Mouse (Mus musculus) ES-Bruce4 (cell line): Measurements from ENCODE around the gene Tmprss15.

Experiments used
- CTCF ChIP-seq: IDR thresholded peaks from one replicate; pipeline ENCODE4 v1.8.1; 2011; ENCODE audit warnings: low read depth, low read length
- EP300 ChIP-seq: IDR thresholded peaks from 2 replicates; pipeline ENCODE4 v1.6.1; 2011; ENCODE audit warnings: low read depth, low read length; ENCODE audit not compliant: insufficient read depth
- POLR2A ChIP-seq: IDR thresholded peaks from one replicate; pipeline ENCODE4 v1.8.1; 2011; ENCODE audit warnings: low read length; ENCODE audit not compliant: insufficient read depth

DNA sequence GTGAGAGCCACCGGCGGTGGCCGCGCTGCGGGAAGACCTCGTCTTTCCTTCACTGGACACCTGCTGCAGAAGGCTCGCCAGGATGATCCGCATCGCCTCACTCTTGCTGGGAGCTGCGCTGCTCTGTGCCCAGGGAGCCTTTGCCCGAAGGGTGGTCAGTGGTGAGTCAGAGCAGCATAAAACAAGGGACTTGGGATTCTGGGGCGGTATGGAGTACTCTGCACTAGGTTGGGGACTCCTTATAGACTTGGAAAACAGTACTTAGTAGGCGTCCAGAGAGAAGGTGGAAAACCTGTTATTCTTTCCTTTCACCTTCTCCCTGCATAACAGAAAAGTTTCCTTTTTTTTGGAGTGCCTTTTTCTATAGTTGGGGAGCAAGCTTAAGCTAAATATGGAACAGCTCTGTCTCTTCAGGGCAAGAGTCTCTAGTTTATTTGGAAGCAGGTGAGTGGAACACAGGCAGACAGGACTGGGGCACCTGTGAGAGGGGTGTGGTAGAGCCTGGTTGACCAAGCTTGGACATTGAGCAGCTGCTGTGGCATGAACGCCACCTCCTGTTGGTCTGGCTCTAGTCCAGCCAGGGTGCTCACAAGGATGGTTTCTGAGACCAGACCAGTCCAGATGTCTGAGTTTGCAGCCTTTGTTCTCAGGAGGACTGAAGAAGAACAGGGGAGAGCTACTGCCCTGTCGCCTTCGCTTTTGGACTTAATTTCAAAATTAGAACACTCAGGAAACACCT is 159.4 kb downstream of the Tmprss15 start:
- TF ChIP-seq CTCF (peak; percentile 4), POLR2A (no peak), EP300 (no peak)
